Comparison of ENCODE assay signal across 8 mouse cellular contexts in the genomic region with DNA sequence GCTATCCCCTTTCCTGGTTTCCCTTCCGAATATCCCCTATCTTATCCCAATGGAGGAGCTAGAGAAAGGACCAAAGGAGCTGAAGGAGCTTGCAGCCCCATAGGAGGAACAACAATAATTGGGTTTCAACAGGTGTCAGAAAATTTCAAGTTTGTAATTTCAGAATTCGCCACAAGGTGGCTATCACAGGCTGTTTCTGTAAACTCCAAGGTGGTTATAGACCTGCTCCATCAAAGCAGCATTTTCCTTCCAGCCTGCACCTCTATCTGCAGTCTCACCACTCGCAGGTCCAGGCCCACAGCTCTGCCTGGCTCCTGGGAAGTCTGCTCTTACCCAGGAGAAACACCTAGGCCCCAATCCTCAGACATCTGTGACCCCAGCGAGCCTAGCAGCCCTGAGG. TPM values are rescaled to one million over a fixed set of nuclear protein-coding genes. Genes with fewer than 3 reads are reported as not detected.
A peak's percentile ranks its signal among the peaks of the same experiment; 100 is the strongest.
DNase-seq lines count a peak whose midpoint lies in the region; TF ChIP-seq lines count a peak whose summit lies in the region.

No protein-coding gene starts in this region.

- WGBS in lung, adult 2 months = 6% methylated on average over 4 of the region's 4 CpGs

- H3K4me3 ChIP-seq in lung, adult 2 months (replicated peaks; ENCODE audit: extremely low read depth, low read depth, low read length) = no peak overlapping the region

- peak; percentile 35; the same call in 1 of the 2 replicates for TF ChIP-seq CTCF in brain, embryonic 14.5 days (IDR thresholded peaks at IDR 0.05; ENCODE audit: borderline replicate concordance, extremely low read depth, insufficient read depth, insufficient read length)
- TF ChIP-seq CTCF in lung, adult 2 months (IDR thresholded peaks at IDR 0.05; ENCODE audit: insufficient read depth, low read length) = 0 out of 2 replicates have a peak, but pooled peaks have one; percentile 7

- no peak for TF ChIP-seq POLR2A in brain, embryonic 14.5 days (IDR thresholded peaks at IDR 0.05; ENCODE audit: borderline replicate concordance, extremely low read depth, insufficient read depth, insufficient read length, poor library complexity, severe bottlenecking)
- no peak for TF ChIP-seq POLR2A in lung, adult 2 months (IDR thresholded peaks at IDR 0.05; ENCODE audit: borderline replicate concordance, extremely low read depth, low read depth, low read length)

- H3K4me1 ChIP-seq in lung, adult 2 months (ENCODE audit: control insufficient read depth, insufficient read depth, low read length) = no peaks in the 10 kb centered on the region

- DNase-seq in adrenal gland, postnatal 10 days = peak; percentile 42
- no peak for DNase-seq in adrenal gland, postnatal 25 days
- peak; percentile 78 for DNase-seq in 3T3-L1 (ENCODE audit: low read depth, low spot score)
- peak; percentile 47 for DNase-seq in brain, embryonic 14.5 days (ENCODE audit: low read depth)
- peak; percentile 10 for DNase-seq in fibroblast of lung, adult 2 months (ENCODE audit: low read depth)
- peak; percentile 35 to 58 for DNase-seq in kidney, postnatal 25 days
- peak; percentile 8 for DNase-seq in lung, adult 2 months
- peak; percentile 5 for DNase-seq in right cerebral cortex, postnatal 25 days

RNA-seq across cellular contexts. Expression of gene Vmn1r236, which starts 10.6 kb away (rescaled TPM):
- total RNA-seq in adrenal gland, postnatal 10 days (2021) = not detected
- not detected in 2 replicates for total RNA-seq in adrenal gland, postnatal 25 days (2021)
- polyA plus RNA-seq in brain, embryonic 14.5 days (2012; rRNA removed) = not detected in 2 replicates
- not detected in 2 replicates for polyA plus RNA-seq in lung, adult 2 months (2012; rRNA removed)

RNA-seq across cellular contexts. Expression of gene Vmn1r235, which starts 15.9 kb away (rescaled TPM):
- not detected for total RNA-seq in adrenal gland, postnatal 10 days (2021)
- total RNA-seq in adrenal gland, postnatal 25 days (2021) = not detected in 2 replicates
- not detected in 2 replicates for polyA plus RNA-seq in brain, embryonic 14.5 days (2012; rRNA removed)
- not detected in 2 replicates for polyA plus RNA-seq in lung, adult 2 months (2012; rRNA removed)

RNA-seq across cellular contexts. Expression of gene Vmn1r237, which starts 39.6 kb away (rescaled TPM):
- total RNA-seq in adrenal gland, postnatal 10 days (2021) = not detected
- not detected in 2 replicates for total RNA-seq in adrenal gland, postnatal 25 days (2021)
- not detected in 2 replicates for polyA plus RNA-seq in brain, embryonic 14.5 days (2012; rRNA removed)
- not detected in 2 replicates for polyA plus RNA-seq in lung, adult 2 months (2012; rRNA removed)

RNA-seq across cellular contexts. Expression of gene Vmn1r234, which starts 46.2 kb away (rescaled TPM):
- not detected for total RNA-seq in adrenal gland, postnatal 10 days (2021)
- total RNA-seq in adrenal gland, postnatal 25 days (2021) = not detected in 2 replicates
- polyA plus RNA-seq in brain, embryonic 14.5 days (2012; rRNA removed) = not detected in 2 replicates
- not detected in 2 replicates for polyA plus RNA-seq in lung, adult 2 months (2012; rRNA removed)
